Mouse (Mus musculus) midbrain, embryonic 14.5 days (tissue): ENCODE results near the gene Add1. TPM values are rescaled to one million over a fixed set of nuclear protein-coding genes. Genes with fewer than 3 reads are reported as not detected.

Experiments used
- ATAC-seq: fragments of 200-750 bp; cut with Nextera tagmentation; 2 replicates; pipeline ENCODE4 v1.8.0; 2017; ENCODE audit warnings: moderate number of reproducible peaks, moderate library complexity; ENCODE audit not compliant: low FRiP score, low TSS enrichment
- DNase-seq: peaks from one replicate; pipeline ENCODE4 v3.0.0-alpha.2; 2015
- H3K27ac ChIP-seq: fragments of 300-500 bp; sonication (generic); replicated peaks from 2 replicates; pipeline ENCODE4 v1.5.1; 2014; ENCODE audit warnings: mild to moderate bottlenecking, low read depth, low read length, moderate library complexity
- H3K27me3 ChIP-seq: fragments of 300-500 bp; sonication (generic); 2 replicates; pipeline ENCODE4 v1.6.1; 2014; ENCODE audit warnings: low read length, control low read depth, mixed read lengths; ENCODE audit not compliant: control insufficient read depth, insufficient read depth
- H3K36me3 ChIP-seq: fragments of 300-500 bp; sonication (generic); 2 replicates; pipeline ENCODE4 v1.6.1; 2014; ENCODE audit warnings: low read length, control low read depth; ENCODE audit not compliant: control insufficient read depth, insufficient read depth
- H3K4me1 ChIP-seq: fragments of 300-500 bp; sonication (generic); 2 replicates; pipeline ENCODE4 v1.6.1; 2014; ENCODE audit warnings: mild to moderate bottlenecking, antibody characterized with exemption, low read length, control low read depth; ENCODE audit not compliant: control insufficient read depth, insufficient read depth
- H3K4me2 ChIP-seq: fragments of 300-500 bp; sonication (generic); 2 replicates; pipeline ENCODE4 v1.6.1; 2014; ENCODE audit warnings: mild to moderate bottlenecking, low read length, moderate library complexity
- H3K4me3 ChIP-seq: fragments of 300-500 bp; sonication (generic); replicated peaks from 2 replicates; pipeline ENCODE4 v1.5.1; 2014; ENCODE audit warnings: low read depth, low read length
- H3K9ac ChIP-seq: fragments of 300-500 bp; sonication (generic); replicated peaks from 2 replicates; pipeline ENCODE4 v1.6.1; 2014; ENCODE audit warnings: mild to moderate bottlenecking, low read length, moderate library complexity
- H3K9me3 ChIP-seq: fragments of 300-500 bp; sonication (generic); 2 replicates; pipeline ENCODE4 v1.6.1; 2016; ENCODE audit warnings: low read length, control low read depth, mixed read lengths; ENCODE audit not compliant: control insufficient read depth
- WGBS: fragments of 180-500 bp; shearing (Covaris S2); extraction: QIAGEN DNeasy Blood & Tissue Kit; methylation state at CpG from one replicate; pipeline ENCODE4 v1.1.7; 2014; 5-methylcytosine and 5-hydroxymethylcytosine counted together
- polyA plus RNA-seq: library from polyadenylated mRNA; unstranded; fragments of >200 nt; fragmentation: Nextera tagmentation; extraction: Ambion mirVana; gene quantifications from 2 replicates; pipeline ENCODE4 v1.2.1, GENCODE M21; 2014

Gene Add1
- polyA plus RNA-seq, 1 experiment from 2014 or later, result 221 TPM

DNA sequence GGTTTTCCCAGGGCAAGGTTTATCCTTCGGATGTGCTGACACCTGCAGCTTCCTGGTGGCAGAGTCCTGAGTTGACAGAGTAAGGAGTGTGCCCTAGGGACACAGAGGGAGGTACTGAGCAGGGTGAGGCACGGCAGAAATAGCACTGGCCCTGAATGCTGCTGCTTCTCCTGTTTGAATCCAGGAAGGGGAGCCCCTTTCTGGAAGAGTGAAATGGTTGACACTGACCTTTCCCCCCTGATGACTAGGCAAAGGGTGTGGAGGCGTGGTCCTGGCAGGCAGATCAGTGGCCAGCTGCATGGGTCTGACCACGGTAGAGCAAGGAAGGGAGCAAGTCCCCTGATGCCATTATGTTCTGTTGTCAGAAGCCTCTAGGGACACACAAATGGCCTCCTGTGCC lies 42.8 kb upstream of the Add1 start:
- H3K4me1 ChIP-seq, result no peaks in the 10 kb centered on the region
- no peak for ATAC-seq
- H3K4me2 ChIP-seq, result no peak overlapping the region
- H3K4me3 ChIP-seq, result no peak overlapping the region
- H3K9ac ChIP-seq, result no peak overlapping the region
- no peaks in the 10 kb centered on the region for H3K27me3 ChIP-seq
- H3K36me3 ChIP-seq, result no peaks in the 10 kb centered on the region
- no peak overlapping the region for H3K27ac ChIP-seq
- no peaks in the 10 kb centered on the region for H3K9me3 ChIP-seq
- no peak for DNase-seq
- 58% methylated on average over 4 of the region's 4 CpGs for WGBS

DNA sequence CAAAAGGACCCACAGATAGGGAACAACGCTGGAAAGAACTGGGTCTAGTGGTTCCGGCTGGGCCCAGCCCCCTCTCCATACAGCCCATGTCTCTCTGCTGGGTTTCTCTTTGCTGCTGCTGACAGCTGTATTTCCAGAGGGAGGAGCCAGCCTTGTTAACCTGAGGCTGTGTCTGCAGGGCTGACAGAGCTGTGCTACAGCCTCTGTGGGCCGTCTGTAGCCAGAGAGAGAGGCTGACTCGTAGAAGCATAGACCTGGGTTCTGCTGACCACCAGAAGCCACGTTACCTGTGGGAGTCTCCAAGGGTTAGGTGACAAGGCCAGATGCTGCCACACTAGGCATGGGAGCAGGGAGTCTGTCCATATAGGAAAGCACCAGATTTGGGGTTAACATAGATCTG lies 40.4 kb upstream of the Add1 start:
- Histone ChIP-seq H3K4me2 (no peak overlapping the region), H3K36me3 (no peaks in the 10 kb centered on the region), H3K27me3 (no peaks in the 10 kb centered on the region), H3K4me3 (no peak overlapping the region), H3K9ac (no peak overlapping the region), H3K27ac (no peak overlapping the region), H3K9me3 (no peaks in the 10 kb centered on the region), H3K4me1 (no peaks in the 10 kb centered on the region)
- no peak for DNase-seq
- ATAC-seq, result no peak
- 75% methylated on average over 5 of the region's 5 CpGs for WGBS

DNA sequence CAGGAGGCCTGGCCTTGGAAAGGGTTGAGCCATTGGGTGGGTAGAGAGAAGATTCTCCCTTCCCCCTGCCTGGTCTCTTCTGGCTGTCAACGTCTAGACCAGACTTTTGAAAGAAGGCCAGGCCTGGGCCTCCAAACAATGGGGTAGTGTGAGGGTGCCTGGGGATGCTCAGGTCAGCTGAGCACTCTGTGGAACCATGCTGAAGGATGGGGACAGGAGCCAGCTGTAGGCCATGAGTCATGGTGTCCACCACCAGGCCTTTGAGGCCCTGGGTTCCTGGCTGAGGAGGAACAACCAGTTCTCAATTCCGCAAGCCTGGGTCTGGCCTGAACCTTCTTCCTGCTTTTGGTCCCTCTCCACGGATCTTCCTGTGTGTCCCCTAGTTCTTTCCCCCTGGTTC lies 39.6 kb upstream of the Add1 start:
- Histone ChIP-seq H3K27me3 (no peaks in the 10 kb centered on the region), H3K4me1 (no peaks in the 10 kb centered on the region), H3K36me3 (no peaks in the 10 kb centered on the region), H3K4me2 (no peak overlapping the region), H3K9me3 (no peaks in the 10 kb centered on the region), H3K4me3 (no peak overlapping the region), H3K27ac (no peak overlapping the region), H3K9ac (no peak overlapping the region)
- ATAC-seq (no peak), DNase-seq (no peak)
- WGBS, result 70% methylated on average over 3 of the region's 3 CpGs

GRCm38 (mm10) chr5:34534776-34535581 lies 38.5 kb upstream of the Add1 start:
- Histone ChIP-seq H3K9ac (no peak overlapping the region), H3K27ac (no peak overlapping the region), H3K4me3 (no peak overlapping the region), H3K36me3 (no peaks in the 10 kb centered on the region), H3K27me3 (no peaks in the 10 kb centered on the region), H3K4me1 (no peaks in the 10 kb centered on the region), H3K9me3 (no peaks in the 10 kb centered on the region), H3K4me2 (no peak overlapping the region)
- WGBS, result 86% methylated on average over 5 of the region's 5 CpGs
- ATAC-seq, result no peak
- no peak for DNase-seq

DNA sequence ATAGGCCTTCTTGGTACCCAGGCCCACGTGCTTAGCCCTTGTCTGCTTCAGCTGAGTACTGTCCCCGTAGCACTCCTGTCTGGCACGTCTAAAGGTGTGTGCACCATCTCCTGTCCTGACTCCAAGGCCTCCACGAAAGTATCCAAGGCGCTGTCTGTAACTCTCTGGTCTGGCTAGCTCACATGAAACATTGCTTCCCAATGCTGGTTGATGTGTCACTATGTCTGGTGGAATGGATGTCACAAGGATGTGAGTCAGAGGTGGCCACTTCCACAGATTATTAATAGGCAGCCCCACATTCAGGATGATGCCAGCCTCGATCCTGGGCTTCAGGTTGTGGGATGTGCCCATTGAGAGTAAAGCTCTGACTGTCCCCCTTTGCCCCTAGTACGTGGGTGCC lies 37.6 kb upstream of the Add1 start:
- WGBS, result 82% methylated on average over 7 of the region's 7 CpGs

DNA sequence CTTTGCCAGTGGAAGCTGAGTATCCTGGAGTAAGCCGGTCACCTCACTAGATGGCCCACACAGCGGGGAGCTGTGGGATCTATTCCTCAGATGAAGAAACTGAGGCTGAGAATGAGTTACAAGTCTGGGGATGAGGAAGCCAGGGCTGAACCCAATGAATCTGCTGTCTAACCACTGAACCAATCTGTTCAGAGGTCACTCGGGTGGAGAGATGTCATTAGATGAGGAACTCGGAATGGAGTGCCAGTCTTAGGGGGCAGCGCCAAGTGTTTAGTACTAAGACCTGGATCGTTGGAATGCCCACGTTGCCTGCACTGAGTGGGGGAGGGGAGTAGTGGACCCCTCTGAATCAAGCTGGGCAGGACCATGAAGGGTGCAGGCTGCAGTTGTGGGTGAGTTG lies 35.4 kb upstream of the Add1 start:
- H3K4me3 ChIP-seq, result no peak overlapping the region
- H3K36me3 ChIP-seq, result no peaks in the 10 kb centered on the region
- no peak overlapping the region for H3K27ac ChIP-seq
- no peak overlapping the region for H3K9ac ChIP-seq
- no peaks in the 10 kb centered on the region for H3K4me1 ChIP-seq
- ATAC-seq (no peak), DNase-seq (no peak)
- no peak overlapping the region for H3K4me2 ChIP-seq
- H3K27me3 ChIP-seq, result no peaks in the 10 kb centered on the region
- WGBS, result 77% methylated on average over 7 of the region's 7 CpGs
- H3K9me3 ChIP-seq, result no peaks in the 10 kb centered on the region

More for the DNA sequence above, 37.6 kb upstream of the Add1 start:
- no peaks in the 10 kb centered on the region for H3K27me3 ChIP-seq
- H3K4me2 ChIP-seq, result no peak overlapping the region
- H3K4me3 ChIP-seq, result no peak overlapping the region
- ATAC-seq (no peak), DNase-seq (no peak)
- H3K27ac ChIP-seq, result no peak overlapping the region
- no peaks in the 10 kb centered on the region for H3K4me1 ChIP-seq
- H3K9ac ChIP-seq, result no peak overlapping the region
- H3K9me3 ChIP-seq, result no peaks in the 10 kb centered on the region
- no peaks in the 10 kb centered on the region for H3K36me3 ChIP-seq

GRCm38 (mm10) chr5:34538527-34538926 lies 34.9 kb upstream of the Add1 start:
- Histone ChIP-seq H3K9me3 (no peaks in the 10 kb centered on the region), H3K4me1 (no peaks in the 10 kb centered on the region), H3K4me3 (no peak overlapping the region), H3K27ac (no peak overlapping the region), H3K36me3 (no peaks in the 10 kb centered on the region), H3K27me3 (no peaks in the 10 kb centered on the region), H3K4me2 (no peak overlapping the region), H3K9ac (no peak overlapping the region)
- DNase-seq (peak; percentile 12), ATAC-seq (no peak)
- WGBS, result 31% methylated on average over 5 of the region's 5 CpGs

DNA sequence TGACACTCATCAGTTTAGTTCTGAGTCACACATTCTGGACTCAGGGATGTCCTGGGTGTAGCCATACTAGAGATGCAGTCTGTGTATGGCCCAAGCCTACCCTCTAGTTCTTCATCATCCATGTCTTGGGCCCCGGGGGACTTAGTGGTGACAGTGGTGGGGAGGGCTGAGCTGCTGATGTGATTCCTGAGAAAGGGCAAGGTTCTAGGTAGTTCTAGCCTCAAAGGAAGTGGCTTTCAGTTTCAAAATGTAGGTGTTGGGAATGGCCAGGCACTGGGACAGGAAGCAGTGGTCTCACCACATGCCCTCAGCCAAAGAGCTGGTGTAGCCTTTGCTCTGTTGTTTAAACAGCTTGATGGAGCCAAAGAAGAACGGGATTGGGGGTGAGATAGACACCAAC lies 34.3 kb upstream of the Add1 start:
- Histone ChIP-seq H3K4me1 (no peaks in the 10 kb centered on the region), H3K9me3 (no peaks in the 10 kb centered on the region), H3K4me3 (no peak overlapping the region), H3K27ac (no peak overlapping the region), H3K36me3 (no peaks in the 10 kb centered on the region), H3K27me3 (no peaks in the 10 kb centered on the region), H3K9ac (no peak overlapping the region), H3K4me2 (no peak overlapping the region)
- DNase-seq (no peak), ATAC-seq (no peak)
- 91% methylated on average over 2 of the region's 2 CpGs for WGBS

DNA sequence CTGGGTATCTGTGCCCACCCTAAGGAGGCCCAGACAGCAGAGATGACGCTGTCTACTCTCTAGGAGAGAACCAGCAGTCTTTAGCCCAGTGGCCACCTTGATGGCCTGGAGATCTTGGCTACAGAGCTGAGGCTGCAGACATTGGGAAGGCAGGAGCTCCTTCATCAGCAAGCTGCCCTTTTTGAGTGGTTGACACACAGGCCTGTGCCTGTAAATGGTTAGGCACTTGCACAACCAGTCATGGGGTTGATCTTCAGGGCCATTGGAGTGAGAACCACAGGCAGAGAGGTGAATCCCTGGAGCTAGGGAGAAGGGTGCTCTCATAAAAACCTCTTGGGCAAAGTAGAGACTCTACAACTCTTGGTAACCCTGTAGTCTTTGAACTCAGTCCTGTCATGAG lies 31.3 kb upstream of the Add1 start:
- Histone ChIP-seq H3K4me1 (no peaks in the 10 kb centered on the region), H3K36me3 (no peaks in the 10 kb centered on the region), H3K27ac (no peak overlapping the region), H3K4me3 (no peak overlapping the region), H3K4me2 (no peak overlapping the region), H3K9me3 (no peaks in the 10 kb centered on the region), H3K27me3 (no peaks in the 10 kb centered on the region), H3K9ac (no peak overlapping the region)
- DNase-seq (no peak), ATAC-seq (no peak)
- WGBS, result 60% methylated on average over 1 of the region's 1 CpGs
